Mouse (Mus musculus): ENCODE data around the gene Gria1.

The Gria1 gene

DNA sequence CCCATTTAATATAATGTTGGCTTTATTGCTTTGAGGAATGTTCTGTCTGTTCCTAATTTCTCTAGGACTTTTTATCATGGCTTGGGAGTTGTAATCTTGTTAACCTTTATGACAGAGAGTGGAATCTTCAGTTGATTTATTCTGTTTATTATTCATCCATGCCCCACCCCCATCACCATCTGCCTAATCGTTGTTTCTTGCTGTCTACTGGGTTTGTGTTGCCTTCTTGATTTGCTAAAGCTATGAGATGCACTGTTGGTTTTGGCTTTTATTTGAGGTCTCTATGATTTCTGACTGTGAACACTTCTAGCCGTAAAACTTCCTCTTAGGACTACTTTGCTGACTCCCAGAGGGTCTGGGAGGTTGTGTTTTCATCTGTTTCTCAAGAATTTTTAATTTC lies 294.9 kb downstream of the Gria1 start:
- no peak for DNase-seq

DNA sequence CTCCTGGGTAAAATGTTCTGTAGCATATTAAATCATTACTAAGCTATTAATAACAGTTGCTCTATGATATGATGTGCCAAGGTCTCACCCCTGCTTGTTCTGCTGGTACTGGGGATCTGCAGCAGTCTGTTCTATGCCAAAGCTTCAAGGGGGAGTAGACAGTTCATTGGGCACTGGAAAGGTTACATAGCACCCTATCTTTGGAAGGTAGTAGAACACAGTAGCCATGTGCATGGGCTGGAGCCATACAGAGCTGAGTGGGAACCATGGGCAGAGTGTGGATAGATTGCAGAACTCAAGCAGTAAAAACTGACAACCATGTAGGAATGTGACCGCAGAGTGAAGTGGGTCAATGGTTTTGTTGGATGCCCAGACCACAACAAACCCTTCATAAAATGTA lies 295.7 kb downstream of the Gria1 start:
- DNase-seq: no peak

- no peak for DNase-seq
These were observed 305.9 kb downstream of the Gria1 start for GRCm38 (mm10) chr11:57317063-57317462.

DNA sequence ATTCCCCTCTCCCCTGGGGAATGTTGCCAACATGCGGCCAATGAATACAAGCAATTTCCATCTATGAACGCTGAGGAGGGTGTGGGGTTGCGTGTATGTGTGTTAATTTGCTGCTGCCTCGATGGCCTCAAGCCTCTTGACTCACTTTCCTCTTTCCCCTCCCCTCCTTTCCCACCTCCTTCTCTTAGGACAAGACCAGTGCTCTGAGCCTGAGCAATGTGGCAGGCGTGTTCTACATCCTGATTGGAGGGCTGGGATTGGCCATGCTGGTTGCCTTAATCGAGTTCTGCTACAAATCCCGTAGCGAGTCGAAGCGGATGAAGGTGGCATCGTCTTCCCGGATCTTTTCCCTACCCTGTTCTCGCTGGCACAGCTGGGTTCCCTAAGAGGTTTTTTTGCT lies 306.3 kb downstream of the Gria1 start:
- no peak for DNase-seq

DNA sequence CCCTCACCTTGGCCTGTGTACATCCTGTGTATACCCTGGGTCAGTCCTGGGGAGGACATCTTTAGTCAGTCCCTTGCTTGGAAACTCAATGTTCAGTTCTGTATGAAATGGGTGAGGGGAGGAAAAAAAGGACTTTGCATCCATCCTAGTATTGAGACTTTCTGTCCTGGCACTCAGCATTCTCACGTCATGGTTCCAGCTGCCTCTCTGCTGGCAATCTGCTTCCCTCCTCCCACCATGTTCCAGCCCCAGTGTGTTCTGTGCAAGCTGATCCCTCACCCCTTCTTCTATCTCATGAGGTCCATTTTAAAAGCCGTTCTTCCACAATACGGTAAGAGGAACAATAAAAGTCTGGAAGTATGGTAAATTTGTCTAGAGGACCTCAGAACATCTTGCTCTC lies 308.2 kb downstream of the Gria1 start:
- DNase-seq: no peak

DNA sequence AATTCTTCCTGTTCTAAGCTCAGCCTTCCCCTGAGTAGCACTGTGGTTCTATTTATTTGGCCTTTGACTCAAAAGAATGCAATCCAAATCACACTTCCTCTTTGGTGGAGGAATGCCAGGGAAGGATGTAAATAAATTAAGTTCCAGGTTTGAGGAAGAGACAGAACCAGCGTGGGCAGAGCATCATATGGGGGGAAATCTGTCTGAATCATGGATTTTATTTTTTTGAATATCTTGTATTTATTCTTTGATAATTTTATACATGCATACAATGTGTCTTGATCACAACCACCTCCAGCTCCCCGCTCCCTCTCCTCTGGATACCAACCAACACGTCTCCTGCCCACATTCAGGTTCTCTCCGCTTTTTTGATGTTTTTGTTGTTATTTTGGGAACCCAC lies 312.9 kb downstream of the Gria1 start:
- no peak for DNase-seq

All from embryo, embryonic 11 days (tissue).